26 mouse cellular contexts compared by ENCODE assay signal in genomic region chr8:107618499-107618898, GRCm38 (mm10). TPM values are rescaled to one million over a fixed set of nuclear protein-coding genes. Genes with fewer than 3 reads are reported as not detected.
DNase-seq lines count a peak whose midpoint lies in the region; ATAC-seq and TF ChIP-seq lines count a peak whose summit lies in the region.
"Had no signal": no experiment of that assay in that cellular context is flagged by ENCODE, and none has a peak within 500 bp of the region (broad histone marks: within the 10 kb centered on the region; RNA-seq: fewer than 3 reads in every experiment).

No protein-coding gene starts in this region.

- no peaks in the 10 kb centered on the region for H3K9me3 ChIP-seq in heart, embryonic 15.5 days (replicated peaks)
- no peaks in the 10 kb centered on the region for H3K9me3 ChIP-seq in heart, embryonic 12.5 days (replicated peaks)
- peaks cover 12% of the 10 kb centered on the region for H3K9me3 ChIP-seq in megakaryocyte, embryonic 14.5 days
- H3K9me3 ChIP-seq: forebrain, embryonic 10.5 days; hindbrain, embryonic 13.5 days; kidney, embryonic 15.5 days; limb, embryonic 12.5 days; midbrain, embryonic 15.5 days; neural tube, embryonic 13.5 days had no signal

- no peak overlapping the region for H3K4me3 ChIP-seq in heart, embryonic 15.5 days
- no peak overlapping the region for H3K4me3 ChIP-seq in heart, embryonic 12.5 days
- no peak overlapping the region for H3K4me3 ChIP-seq in kidney, adult 2 months (ENCODE audit: insufficient read depth, low read depth, low read length)
- H3K4me3 ChIP-seq in megakaryocyte, embryonic 14.5 days (replicated peaks), result peak overlapping the region; percentile 71
- H3K4me3 ChIP-seq: forebrain, embryonic 10.5 days; gastrocnemius, adult 2 months; hindbrain, embryonic 13.5 days; kidney, embryonic 15.5 days; limb, embryonic 12.5 days; midbrain, embryonic 15.5 days; myocyte; neural tube, embryonic 13.5 days had no signal

- 0 out of 2 replicates have a peak, but pooled peaks cover 3% of the 10 kb centered on the region for H3K4me1 ChIP-seq in heart, embryonic 15.5 days (replicated peaks)
- no peaks in the 10 kb centered on the region; the same call in 1 of the 2 replicates for H3K4me1 ChIP-seq in heart, embryonic 12.5 days (replicated peaks)
- H3K4me1 ChIP-seq in kidney, adult 2 months (ENCODE audit: control insufficient read depth, insufficient read depth, low read length), result no peaks in the 10 kb centered on the region
- peaks cover 51% of the 10 kb centered on the region for H3K4me1 ChIP-seq in megakaryocyte, embryonic 14.5 days
- H3K4me1 ChIP-seq: forebrain, embryonic 10.5 days; hindbrain, embryonic 13.5 days; midbrain, embryonic 15.5 days; neural tube, embryonic 13.5 days had no signal

- no peak overlapping the region for H3K4me2 ChIP-seq in heart, embryonic 15.5 days
- H3K4me2 ChIP-seq in heart, embryonic 12.5 days, result no peak overlapping the region
- H3K4me2 ChIP-seq: hindbrain, embryonic 13.5 days; kidney, embryonic 15.5 days; limb, embryonic 12.5 days; liver, embryonic 11.5 days; midbrain, embryonic 15.5 days; neural tube, embryonic 13.5 days had no signal

- TF ChIP-seq CTCF in kidney, adult 2 months (conservative IDR thresholded peaks at IDR 0.05; ENCODE audit: insufficient read depth, insufficient read length, low read depth, low read length), result no peak

- DNase-seq in kidney, adult 2 months, result peak; percentile 14
- DNase-seq in kidney, adult 8-10 months, result no peak
- DNase-seq in lung, postnatal 4 days, result peak; percentile 4 to 45
- DNase-seq in spleen, postnatal 4 days (ENCODE audit: low spot score in 2 of 2), result no peak
- DNase-seq: adrenal gland, adult 8-10 months; cerebellum, adult 8-10 months; gastrocnemius, adult 2 months; layer of hippocampus, postnatal 36 days; liver, postnatal 0 days; retina, postnatal 1 day; right cerebral cortex, postnatal 25 days; spleen, adult 18-20 months; thymus, postnatal 25 days had no signal

- no peak overlapping the region for H3K9ac ChIP-seq in heart, embryonic 15.5 days
- H3K9ac ChIP-seq in heart, embryonic 12.5 days, result no peak overlapping the region
- H3K9ac ChIP-seq: hindbrain, embryonic 13.5 days; kidney, embryonic 15.5 days; limb, embryonic 12.5 days; liver, postnatal 0 days; midbrain, embryonic 15.5 days; neural tube, embryonic 13.5 days had no signal

- no peaks in the 10 kb centered on the region for H3K36me3 ChIP-seq in heart, embryonic 15.5 days
- no peaks in the 10 kb centered on the region for H3K36me3 ChIP-seq in heart, embryonic 12.5 days
- no peaks in the 10 kb centered on the region for H3K36me3 ChIP-seq in kidney, adult 2 months (ENCODE audit: control insufficient read depth, insufficient read depth, low read length)
- peaks cover 5% of the 10 kb centered on the region for H3K36me3 ChIP-seq in megakaryocyte, embryonic 14.5 days (replicated peaks; ENCODE audit: low read length)
- H3K36me3 ChIP-seq: forebrain, embryonic 10.5 days; hindbrain, embryonic 13.5 days; kidney, embryonic 15.5 days; limb, embryonic 12.5 days; midbrain, embryonic 15.5 days; neural tube, embryonic 13.5 days had no signal

- 0 out of 2 replicates have a peak, but pooled peaks have one; percentile 39 for ATAC-seq in heart, embryonic 15.5 days (replicated peaks; ENCODE audit: insufficient number of reproducible peaks, insufficient read depth, low FRiP score, low read depth)
- no peak for ATAC-seq in heart, embryonic 12.5 days (ENCODE audit: insufficient number of reproducible peaks, low FRiP score)
- no peak for ATAC-seq in megakaryocyte, adult 5-6 weeks (ENCODE audit: poor library complexity, severe bottlenecking)
- ATAC-seq: activated CD4-positive, CD25-positive, alpha-beta regulatory T cell, adult 4 months; liver, postnatal 0 days; midbrain, embryonic 15.5 days had no signal

- no peak for TF ChIP-seq POLR2A in kidney, adult 2 months (IDR thresholded peaks at IDR 0.05; ENCODE audit: low read depth, low read length)

- WGBS in heart, embryonic 15.5 days, result 68% methylated on average over 10 of the region's 10 CpGs
- WGBS in heart, embryonic 12.5 days, result 84% methylated on average over 10 of the region's 10 CpGs
- WGBS in kidney, adult 2 months, result 79% methylated on average over 10 of the region's 10 CpGs

- no peak overlapping the region for H3K27ac ChIP-seq in heart, embryonic 15.5 days
- H3K27ac ChIP-seq in heart, embryonic 12.5 days (ENCODE audit: poor library complexity, severe bottlenecking), result no peak overlapping the region
- H3K27ac ChIP-seq in kidney, adult 2 months (ENCODE audit: insufficient read depth, low read depth, low read length), result no peak overlapping the region
- H3K27ac ChIP-seq: forebrain, embryonic 10.5 days; gastrocnemius, adult 2 months; hindbrain, embryonic 13.5 days; kidney, embryonic 15.5 days; limb, embryonic 12.5 days; midbrain, embryonic 15.5 days; neural tube, embryonic 13.5 days had no signal

- H3K27me3 ChIP-seq in heart, embryonic 15.5 days, result no peaks in the 10 kb centered on the region
- H3K27me3 ChIP-seq in heart, embryonic 12.5 days (replicated peaks), result no peaks in the 10 kb centered on the region
- no peaks in the 10 kb centered on the region for H3K27me3 ChIP-seq in kidney, adult 2 months (replicated peaks; ENCODE audit: control insufficient read depth, insufficient read depth, low read length)
- no peaks in the 10 kb centered on the region for H3K27me3 ChIP-seq in megakaryocyte, embryonic 14.5 days (replicated peaks)
- H3K27me3 ChIP-seq: hindbrain, embryonic 13.5 days; kidney, embryonic 15.5 days; limb, embryonic 12.5 days; midbrain, embryonic 15.5 days; neural tube, embryonic 13.5 days had no signal

RNA-seq across cellular contexts. Expression of gene Psmd7, which starts 30.2 kb away (rescaled TPM):
- polyA plus RNA-seq in heart, embryonic 15.5 days (2015; fragmentation: Nextera tagmentation; extraction: Ambion mirVana), result 156 and 179 TPM in 2 replicates
- polyA plus RNA-seq in heart, embryonic 12.5 days (2016; fragmentation: Nextera tagmentation; extraction: Ambion mirVana), result 199 and 203 TPM in 2 replicates
- 44.3 and 56.9 TPM in 2 replicates for polyA plus RNA-seq in kidney, adult 2 months (2012; rRNA removed)
- 13.5 and 35.9 TPM in 2 replicates for polyA plus RNA-seq in megakaryocyte, embryonic 14.5 days (2012; ENCODE audit: insufficient read depth, low replicate concordance)
- total RNA-seq in megakaryocyte, adult 5-6 weeks (2015), result 76.0 and 79.3 TPM in 2 replicates
- 33.6 and 47.5 TPM in 2 replicates for total RNA-seq in megakaryocyte, adult 5-6 weeks (2017)

Comparison
In these comparisons a context has a peak if more than half of its experiments do, and no peak if none do; other contexts are left out.
1. DNase-seq: peak in kidney, adult 2 months (single experiment) and lung, postnatal 4 days (2 of 2); none in kidney, adult 8-10 months (0 of 2) and spleen, postnatal 4 days (0 of 2).